Mouse (Mus musculus) lung, embryonic 15.5 days (tissue): ENCODE results near the gene Tmem177. TPM values are rescaled to one million over a fixed set of nuclear protein-coding genes. Genes with fewer than 3 reads are reported as not detected.

Experiments
- ATAC-seq: fragments of 200-750 bp; cut with Nextera tagmentation; 2 replicates; pipeline ENCODE4 v1.8.0; 2017; ENCODE audit warnings: moderate number of reproducible peaks, borderline replicate concordance; ENCODE audit not compliant: low FRiP score, low TSS enrichment; ENCODE audit errors: extremely low read depth
- H3K27ac ChIP-seq: fragments of 300-500 bp; sonication (generic); 2 replicates; pipeline ENCODE4 v1.5.1; 2015; ENCODE audit warnings: moderate library complexity, mild to moderate bottlenecking, inconsistent platforms
- H3K27me3 ChIP-seq: fragments of 300-500 bp; sonication (generic); 2 replicates; pipeline ENCODE4 v1.6.1; 2015; ENCODE audit warnings: inconsistent platforms
- H3K36me3 ChIP-seq: fragments of 300-500 bp; sonication (generic); 2 replicates; pipeline ENCODE4 v1.6.1; 2015; ENCODE audit warnings: inconsistent platforms
- H3K4me1 ChIP-seq: fragments of 300-500 bp; sonication (generic); 2 replicates; pipeline ENCODE4 v1.6.1; 2015; ENCODE audit warnings: inconsistent platforms
- H3K4me2 ChIP-seq: fragments of 300-500 bp; sonication (generic); 2 replicates; pipeline ENCODE4 v1.6.1; 2015; ENCODE audit warnings: inconsistent platforms, mild to moderate bottlenecking, moderate library complexity
- H3K4me3 ChIP-seq: fragments of 300-500 bp; sonication (generic); 2 replicates; pipeline ENCODE4 v1.5.1; 2015; ENCODE audit warnings: mild to moderate bottlenecking, inconsistent platforms
- H3K9ac ChIP-seq: fragments of 300-500 bp; sonication (generic); 2 replicates; pipeline ENCODE4 v1.6.1; 2015; ENCODE audit warnings: inconsistent platforms
- H3K9me3 ChIP-seq: fragments of 300-500 bp; sonication (generic); 2 replicates; pipeline ENCODE4 v1.6.1; 2016; ENCODE audit warnings: inconsistent platforms
- WGBS: fragments of 180-500 bp; shearing (Covaris S2); methylation state at CpG from one replicate; pipeline ENCODE4 v1.1.7; 2015; 5-methylcytosine and 5-hydroxymethylcytosine counted together
- polyA plus RNA-seq: library from polyadenylated mRNA; unstranded; fragments of >200 nt; fragmentation: Nextera tagmentation; extraction: Ambion mirVana; gene quantifications from 2 replicates; pipeline ENCODE4 v1.2.1, GENCODE M21; 2015

Tmem177 gene
- polyA plus RNA-seq, 1 experiment from 2014 or later = 6.7 TPM

- no peaks in the 10 kb centered on the region for H3K36me3 ChIP-seq
- H3K4me3 ChIP-seq = no peak overlapping the region
- peaks cover 21% of the 10 kb centered on the region for H3K4me1 ChIP-seq
- no peak overlapping the region for H3K9ac ChIP-seq
- H3K27me3 ChIP-seq = no peaks in the 10 kb centered on the region
- H3K4me2 ChIP-seq = no peak overlapping the region
- peak; percentile 70; the same call in 1 of the 2 replicates for ATAC-seq
- no peaks in the 10 kb centered on the region for H3K9me3 ChIP-seq
- WGBS = 19% methylated on average over 7 of the region's 7 CpGs
- peak overlapping the region; percentile 78 for H3K27ac ChIP-seq
Observed at GRCm38 (mm10) chr1:119886320-119886719, 26.7 kb downstream of the Tmem177 start.

GRCm38 (mm10) chr1:119884272-119884671 is 28.7 kb downstream of the Tmem177 start:
- no peaks in the 10 kb centered on the region for H3K36me3 ChIP-seq
- 73% methylated on average over 3 of the region's 3 CpGs for WGBS
- H3K9ac ChIP-seq = no peak overlapping the region
- H3K4me1 ChIP-seq = peaks cover 21% of the 10 kb centered on the region
- ATAC-seq = no peak
- no peak overlapping the region for H3K4me2 ChIP-seq
- H3K9me3 ChIP-seq = no peaks in the 10 kb centered on the region
- H3K27me3 ChIP-seq = no peaks in the 10 kb centered on the region
- H3K27ac ChIP-seq = peak overlapping the region; percentile 78; the same call in 1 of the 2 replicates
- H3K4me3 ChIP-seq = no peak overlapping the region

GRCm38 (mm10) chr1:119878909-119879308 is 34.1 kb downstream of the Tmem177 start:
- Histone ChIP-seq H3K27ac (0 out of 2 replicates have a peak overlapping the region, but pooled peaks have one; percentile 24), H3K9ac (no peak overlapping the region), H3K27me3 (no peaks in the 10 kb centered on the region), H3K4me2 (no peak overlapping the region), H3K9me3 (no peaks in the 10 kb centered on the region), H3K4me1 (0 out of 2 replicates have a peak, but pooled peaks cover 6% of the 10 kb centered on the region), H3K36me3 (no peaks in the 10 kb centered on the region), H3K4me3 (no peak overlapping the region)
- no peak for ATAC-seq
- WGBS = 55% methylated on average over 7 of the region's 7 CpGs

GRCm38 (mm10) chr1:119877469-119877868 is 35.5 kb downstream of the Tmem177 start:
- H3K27ac ChIP-seq = no peak overlapping the region; the same call in 1 of the 2 replicates
- ATAC-seq = no peak
- H3K27me3 ChIP-seq = no peaks in the 10 kb centered on the region
- no peak overlapping the region for H3K4me3 ChIP-seq
- no peak overlapping the region for H3K9ac ChIP-seq
- H3K4me2 ChIP-seq = no peak overlapping the region
- no peaks in the 10 kb centered on the region for H3K9me3 ChIP-seq
- WGBS = 73% methylated on average over 4 of the region's 4 CpGs
- H3K36me3 ChIP-seq = no peaks in the 10 kb centered on the region
- H3K4me1 ChIP-seq = 0 out of 2 replicates have a peak, but pooled peaks cover 6% of the 10 kb centered on the region

GRCm38 (mm10) chr1:119868395-119869161 is 44.4 kb downstream of the Tmem177 start:
- WGBS = 70% methylated on average over 13 of the region's 13 CpGs
- no peaks in the 10 kb centered on the region for H3K36me3 ChIP-seq
- H3K4me3 ChIP-seq = no peak overlapping the region
- H3K4me2 ChIP-seq = no peak overlapping the region
- H3K27me3 ChIP-seq = no peaks in the 10 kb centered on the region
- H3K27ac ChIP-seq = peak overlapping the region; percentile 29
- no peaks in the 10 kb centered on the region for H3K9me3 ChIP-seq
- H3K4me1 ChIP-seq = no peaks in the 10 kb centered on the region
- peak; percentile 55; the same call in 1 of the 2 replicates for ATAC-seq
- no peak overlapping the region for H3K9ac ChIP-seq

- H3K9ac ChIP-seq = no peak overlapping the region
- ATAC-seq = no peak
- H3K4me3 ChIP-seq = no peak overlapping the region
- H3K27ac ChIP-seq = peak overlapping the region; percentile 27; the same call in 1 of the 2 replicates
- no peak overlapping the region for H3K4me2 ChIP-seq
- H3K4me1 ChIP-seq = no peaks in the 10 kb centered on the region
- no peaks in the 10 kb centered on the region for H3K36me3 ChIP-seq
- H3K27me3 ChIP-seq = no peaks in the 10 kb centered on the region
- H3K9me3 ChIP-seq = no peaks in the 10 kb centered on the region
- WGBS = 51% methylated on average over 2 of the region's 2 CpGs
Observed at GRCm38 (mm10) chr1:119867300-119867699, 45.7 kb downstream of the Tmem177 start.

- no peak for ATAC-seq
- H3K27me3 ChIP-seq = no peaks in the 10 kb centered on the region
- WGBS = 70% methylated on average over 6 of the region's 6 CpGs
- no peaks in the 10 kb centered on the region for H3K4me1 ChIP-seq
- no peak overlapping the region for H3K27ac ChIP-seq
- no peaks in the 10 kb centered on the region for H3K36me3 ChIP-seq
- H3K4me2 ChIP-seq = no peak overlapping the region
- no peak overlapping the region for H3K4me3 ChIP-seq
- H3K9me3 ChIP-seq = no peaks in the 10 kb centered on the region
- H3K9ac ChIP-seq = no peak overlapping the region
Observed at GRCm38 (mm10) chr1:119865311-119865710, 47.7 kb downstream of the Tmem177 start.

- ATAC-seq = no peak
- 67% methylated on average over 7 of the region's 7 CpGs for WGBS
Observed at GRCm38 (mm10) chr1:119863507-119864296, 49.3 kb downstream of the Tmem177 start.

GRCm38 (mm10) chr1:119859566-119859965 is 53.4 kb downstream of the Tmem177 start:
- Histone ChIP-seq H3K36me3 (no peaks in the 10 kb centered on the region), H3K4me2 (no peak overlapping the region), H3K9me3 (0 out of 2 replicates have a peak, but pooled peaks cover 3% of the 10 kb centered on the region), H3K4me1 (no peaks in the 10 kb centered on the region), H3K4me3 (no peak overlapping the region), H3K27ac (no peak overlapping the region), H3K27me3 (no peaks in the 10 kb centered on the region), H3K9ac (no peak overlapping the region)
- WGBS = 73% methylated on average over 5 of the region's 5 CpGs
- no peak for ATAC-seq

More at GRCm38 (mm10) chr1:119863507-119864296, 49.3 kb downstream of the Tmem177 start:
- Histone ChIP-seq H3K4me1 (no peaks in the 10 kb centered on the region), H3K9me3 (no peaks in the 10 kb centered on the region), H3K27me3 (no peaks in the 10 kb centered on the region), H3K4me2 (no peak overlapping the region), H3K4me3 (no peak overlapping the region), H3K27ac (no peak overlapping the region), H3K9ac (no peak overlapping the region), H3K36me3 (no peaks in the 10 kb centered on the region)

Other genes starting within 250 kb of the Tmem177 start
- 6.1 and 7.2 TPM in 2 replicates for gene Ptpn4, start 75.6 kb downstream of the Tmem177 start, polyA plus RNA-seq
- 0.34 and 0.39 TPM in 2 replicates for gene Cfap221, start 84.0 kb upstream of the Tmem177 start, polyA plus RNA-seq
- 0.19 and 0.31 TPM in 2 replicates for gene Sctr, start 93.7 kb upstream of the Tmem177 start, polyA plus RNA-seq
- 9.0 and 9.1 TPM in 2 replicates for gene Tmem37, start 160.9 kb upstream of the Tmem177 start, polyA plus RNA-seq
- gene Dbi, start 207.9 kb upstream of the Tmem177 start, polyA plus RNA-seq = 442 and 452 TPM in 2 replicates
- 14.4 and 14.7 TPM in 2 replicates for gene 3110009E18Rik, start 208.0 kb upstream of the Tmem177 start, polyA plus RNA-seq